Mouse (Mus musculus): ENCODE measurements at regions not wholly inside any gene's neighbourhood (a gene's known extent, or its start where the extent isn't known, plus 50 kb on each side); places are given as distances from the start of the nearest gene placed in this dataset.

GRCm38 (mm10) chr12:71433549-71434200 is 124.0 kb downstream of the Dact1 start:
- Histone ChIP-seq H3K4me2 (ENCODE audit: low read depth) (no peak overlapping the region), H3K9me3 (ENCODE audit: control insufficient read depth, low read length) (no peaks in the 10 kb centered on the region), H3K27me3 (ENCODE audit: control insufficient read depth, insufficient read depth, low read length) (no peaks in the 10 kb centered on the region), H3K4me1 (replicated peaks; ENCODE audit: control insufficient read depth in 2 of 2, insufficient read depth in 2 of 2, low read length in 1 of 2) (peaks cover 0 to 5% of the 10 kb centered on the region in 2 experiments; a peak in 1 of 4 replicates), H3K9ac (replicated peaks) (no peak overlapping the region), H3K4me3 (ENCODE audit: insufficient read depth in 1 of 2, low read depth in 2 of 2, low read length in 2 of 2) (no peak overlapping the region), H3K36me3 (replicated peaks; ENCODE audit: control insufficient read depth, insufficient read depth, low read depth) (no peaks in the 10 kb centered on the region), H3K27ac (no peak overlapping the region)
- TF ChIP-seq CTCF (IDR thresholded peaks at IDR 0.05; ENCODE audit: low read depth) (no peak), EP300 (IDR thresholded peaks at IDR 0.05; ENCODE audit: low read depth) (no peak)
- ATAC-seq (ENCODE audit: insufficient read depth) (no peak), DNase-seq (ENCODE audit: low read depth in 3 of 3, low spot score in 3 of 3) (no peak)
- WGBS (ENCODE audit: insufficient replicate concordance), result 44% methylated on average over 9 of the region's 9 CpGs

- ATAC-seq (ENCODE audit: insufficient read depth) (no peak), DNase-seq (ENCODE audit: low read depth in 3 of 3, low spot score in 3 of 3) (peak in 1 of 3 experiments; percentile 3)
- peaks cover 0 to 5% of the 10 kb centered on the region in 2 experiments; a peak in 1 of 4 replicates for H3K4me1 ChIP-seq (replicated peaks; ENCODE audit: control insufficient read depth in 2 of 2, insufficient read depth in 2 of 2, low read length in 1 of 2)
- H3K9me3 ChIP-seq (ENCODE audit: control insufficient read depth, low read length), result no peaks in the 10 kb centered on the region
- H3K4me3 ChIP-seq (ENCODE audit: insufficient read depth in 1 of 2, low read depth in 2 of 2, low read length in 2 of 2), result no peak overlapping the region
- no peaks in the 10 kb centered on the region for H3K36me3 ChIP-seq (replicated peaks; ENCODE audit: control insufficient read depth, insufficient read depth, low read depth)
- TF ChIP-seq CTCF (IDR thresholded peaks at IDR 0.05; ENCODE audit: low read depth) (peak; percentile 44), EP300 (IDR thresholded peaks at IDR 0.05; ENCODE audit: low read depth) (no peak)
- no peak overlapping the region for H3K27ac ChIP-seq
- H3K9ac ChIP-seq (replicated peaks), result no peak overlapping the region
- no peak overlapping the region for H3K4me2 ChIP-seq (ENCODE audit: low read depth)
- WGBS (ENCODE audit: insufficient replicate concordance), result 13% methylated on average over 6 of the region's 6 CpGs
- no peaks in the 10 kb centered on the region for H3K27me3 ChIP-seq (ENCODE audit: control insufficient read depth, insufficient read depth, low read length)
Measured at GRCm38 (mm10) chr12:71438254-71438653, 128.6 kb downstream of the Dact1 start.

GRCm38 (mm10) chr12:71440863-71441262 is 131.2 kb downstream of the Dact1 start:
- Histone ChIP-seq H3K4me2 (ENCODE audit: low read depth) (no peak overlapping the region), H3K36me3 (replicated peaks; ENCODE audit: control insufficient read depth, insufficient read depth, low read depth) (no peaks in the 10 kb centered on the region), H3K4me3 (ENCODE audit: insufficient read depth in 1 of 2, low read depth in 2 of 2, low read length in 2 of 2) (no peak overlapping the region), H3K4me1 (replicated peaks; ENCODE audit: control insufficient read depth in 2 of 2, insufficient read depth in 2 of 2, low read length in 1 of 2) (peaks cover 0 to 5% of the 10 kb centered on the region in 2 experiments; a peak in 2 of 4 replicates), H3K27ac (no peak overlapping the region), H3K9me3 (ENCODE audit: control insufficient read depth, low read length) (no peaks in the 10 kb centered on the region), H3K27me3 (ENCODE audit: control insufficient read depth, insufficient read depth, low read length) (no peaks in the 10 kb centered on the region), H3K9ac (replicated peaks) (no peak overlapping the region)
- TF ChIP-seq EP300 (IDR thresholded peaks at IDR 0.05; ENCODE audit: low read depth) (no peak), CTCF (IDR thresholded peaks at IDR 0.05; ENCODE audit: low read depth) (no peak)
- ATAC-seq (ENCODE audit: insufficient read depth), result no peak
- WGBS (ENCODE audit: insufficient replicate concordance), result 54% methylated on average over 3 of the region's 3 CpGs
- DNase-seq (ENCODE audit: low read depth in 3 of 3, low spot score in 3 of 3), result no peak

GRCm38 (mm10) chr12:71441272-71441671 is 131.6 kb downstream of the Dact1 start:
- no peaks in the 10 kb centered on the region for H3K9me3 ChIP-seq (ENCODE audit: control insufficient read depth, low read length)
- no peak overlapping the region for H3K4me2 ChIP-seq (ENCODE audit: low read depth)
- no peak for TF ChIP-seq EP300 (IDR thresholded peaks at IDR 0.05; ENCODE audit: low read depth)
- TF ChIP-seq CTCF (IDR thresholded peaks at IDR 0.05; ENCODE audit: low read depth), result no peak
- 54% methylated on average over 5 of the region's 5 CpGs for WGBS (ENCODE audit: insufficient replicate concordance)
- H3K27ac ChIP-seq, result no peak overlapping the region
- no peak for DNase-seq (ENCODE audit: low read depth in 3 of 3, low spot score in 3 of 3)
- H3K27me3 ChIP-seq (ENCODE audit: control insufficient read depth, insufficient read depth, low read length), result no peaks in the 10 kb centered on the region
- H3K4me3 ChIP-seq (ENCODE audit: insufficient read depth in 1 of 2, low read depth in 2 of 2, low read length in 2 of 2), result no peak overlapping the region
- no peak overlapping the region for H3K9ac ChIP-seq (replicated peaks)
- no peak for ATAC-seq (ENCODE audit: insufficient read depth)
- no peaks in the 10 kb centered on the region for H3K36me3 ChIP-seq (replicated peaks; ENCODE audit: control insufficient read depth, insufficient read depth, low read depth)
- peaks cover 0 to 5% of the 10 kb centered on the region in 2 experiments; a peak in 2 of 4 replicates for H3K4me1 ChIP-seq (replicated peaks; ENCODE audit: control insufficient read depth in 2 of 2, insufficient read depth in 2 of 2, low read length in 1 of 2)

GRCm38 (mm10) chr12:71446177-71446891 is 136.7 kb downstream of the Dact1 start:
- ATAC-seq (ENCODE audit: insufficient read depth) (no peak), DNase-seq (ENCODE audit: low read depth in 3 of 3, low spot score in 3 of 3) (no peak)
- Histone ChIP-seq H3K9ac (replicated peaks) (no peak overlapping the region), H3K9me3 (ENCODE audit: control insufficient read depth, low read length) (no peaks in the 10 kb centered on the region), H3K27me3 (ENCODE audit: control insufficient read depth, insufficient read depth, low read length) (no peaks in the 10 kb centered on the region), H3K27ac (no peak overlapping the region), H3K4me2 (ENCODE audit: low read depth) (no peak overlapping the region), H3K4me1 (replicated peaks; ENCODE audit: control insufficient read depth in 2 of 2, insufficient read depth in 2 of 2, low read length in 1 of 2) (no peaks in the 10 kb centered on the region; a peak in 1 of 4 replicates), H3K4me3 (ENCODE audit: insufficient read depth in 1 of 2, low read depth in 2 of 2, low read length in 2 of 2) (no peak overlapping the region), H3K36me3 (replicated peaks; ENCODE audit: control insufficient read depth, insufficient read depth, low read depth) (no peaks in the 10 kb centered on the region)
- TF ChIP-seq EP300 (IDR thresholded peaks at IDR 0.05; ENCODE audit: low read depth) (no peak), CTCF (IDR thresholded peaks at IDR 0.05; ENCODE audit: low read depth) (no peak)
- WGBS (ENCODE audit: insufficient replicate concordance), result 46% methylated on average over 8 of the region's 8 CpGs

Data from liver, embryonic 14.5 days (tissue).